Mouse (Mus musculus) heart, adult 2 months (tissue): ENCODE results near the gene Ccr5.

ENCODE experiments used
- CTCF ChIP-seq: fragments of 200-600 bp; IDR thresholded peaks from 2 replicates; pipeline ENCODE4 v1.8.1; 2022; ENCODE audit warnings: antibody characterized with exemption, mild to moderate bottlenecking, moderate library complexity
- EP300 ChIP-seq: fragments of 200-500 bp; IDR thresholded peaks from 2 replicates; pipeline ENCODE4 v1.6.1; 2011; ENCODE audit warnings: low read depth, low read length, control low read depth; ENCODE audit not compliant: insufficient read depth
- POLR2A ChIP-seq: fragments of 200-500 bp; IDR thresholded peaks from 2 replicates; pipeline ENCODE4 v1.6.1; 2011; ENCODE audit warnings: mild to moderate bottlenecking, low read depth, low read length, control low read depth; ENCODE audit not compliant: insufficient read depth

DNA sequence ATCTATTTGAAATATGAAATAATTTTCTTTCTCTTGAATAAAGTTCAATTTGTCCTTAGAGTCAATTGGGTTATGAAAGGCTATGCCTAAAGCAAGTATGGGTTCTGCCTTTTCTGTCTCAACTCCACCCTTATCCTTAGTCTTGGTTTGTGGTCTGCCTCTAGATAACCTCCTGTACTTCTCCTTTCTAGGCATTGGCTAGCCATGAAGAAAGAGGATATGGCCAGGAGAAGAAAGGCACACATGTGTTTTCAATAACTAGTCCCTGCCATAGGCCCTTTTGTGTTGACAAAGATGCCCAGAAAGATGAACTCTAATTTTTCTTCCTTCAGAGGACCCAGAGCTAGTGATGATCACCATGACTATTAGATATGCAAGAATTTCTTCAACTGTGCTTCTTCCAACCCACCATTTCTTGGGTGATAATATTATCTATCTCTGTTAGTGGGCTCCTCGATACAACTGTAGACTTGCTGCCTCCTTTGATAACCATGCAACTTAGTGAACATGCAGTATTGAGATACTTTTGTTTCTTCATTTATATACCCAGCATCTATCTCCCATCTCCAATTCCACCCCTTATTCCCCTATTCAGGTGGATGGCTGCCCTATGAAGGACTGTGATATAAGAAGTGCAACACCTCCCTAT is 8.6 kb upstream of the Ccr5 start:
- TF ChIP-seq CTCF (no peak), POLR2A (no peak), EP300 (no peak)
